Mouse (Mus musculus) forebrain, embryonic 15.5 days (tissue): ENCODE data around the gene Gm3752. TPM values are rescaled to one million over a fixed set of nuclear protein-coding genes. Genes with fewer than 3 reads are reported as not detected.
"Not testable (repeated sequence)": the region's sequence is repeated elsewhere in the genome, so short reads cannot be mapped to it uniquely, and the experiment has no call there.

ENCODE experiments used
- ATAC-seq: fragments of 200-750 bp; cut with Nextera tagmentation; replicated peaks from 2 replicates; pipeline ENCODE4 v1.8.0; 2017; ENCODE audit warnings: mild to moderate bottlenecking, moderate TSS enrichment, moderate library complexity
- H3K27ac ChIP-seq: fragments of 300-500 bp; sonication (generic); replicated peaks from 2 replicates; pipeline ENCODE4 v1.5.1; 2015; ENCODE audit warnings: mild to moderate bottlenecking, inconsistent platforms
- H3K27me3 ChIP-seq: fragments of 300-500 bp; sonication (generic); 2 replicates; pipeline ENCODE4 v1.6.1; 2015; ENCODE audit warnings: inconsistent platforms
- H3K36me3 ChIP-seq: fragments of 300-500 bp; sonication (generic); 2 replicates; pipeline ENCODE4 v1.6.1; 2015; ENCODE audit warnings: mild to moderate bottlenecking, inconsistent platforms
- H3K4me1 ChIP-seq: fragments of 300-500 bp; sonication (generic); 2 replicates; pipeline ENCODE4 v1.6.1; 2015; ENCODE audit warnings: inconsistent platforms
- H3K4me2 ChIP-seq: fragments of 300-500 bp; sonication (generic); replicated peaks from 2 replicates; pipeline ENCODE4 v1.6.1; 2015; ENCODE audit warnings: mild to moderate bottlenecking, inconsistent platforms
- H3K4me3 ChIP-seq: fragments of 300-500 bp; sonication (generic); 2 replicates; pipeline ENCODE4 v1.5.1; 2015; ENCODE audit warnings: mild to moderate bottlenecking, inconsistent platforms
- H3K9ac ChIP-seq: fragments of 300-500 bp; sonication (generic); replicated peaks from 2 replicates; pipeline ENCODE4 v1.6.1; 2015; ENCODE audit warnings: mild to moderate bottlenecking, inconsistent platforms
- H3K9me3 ChIP-seq: fragments of 300-500 bp; sonication (generic); 2 replicates; pipeline ENCODE4 v1.6.1; 2016; ENCODE audit warnings: inconsistent platforms
- WGBS: fragments of 180-500 bp; shearing (Covaris S2); methylation state at CpG from one replicate; pipeline ENCODE4 v1.1.7; 2015; ENCODE audit warnings: mixed read lengths; 5-methylcytosine and 5-hydroxymethylcytosine counted together
- polyA plus RNA-seq: library from polyadenylated mRNA; unstranded; fragments of >200 nt; fragmentation: Nextera tagmentation; extraction: Ambion mirVana; gene quantifications from 2 replicates; pipeline ENCODE4 v1.2.1, GENCODE M21; 2015

The Gm3752 gene
- polyA plus RNA-seq = 8.8 and 9.1 TPM in 2 replicates

- ATAC-seq, H3K27ac ChIP-seq, H3K9ac ChIP-seq, H3K4me1 ChIP-seq, H3K4me2 ChIP-seq, H3K9me3 ChIP-seq, H3K27me3 ChIP-seq, H3K36me3 ChIP-seq, H3K4me3 ChIP-seq: not testable (repeated sequence)
- WGBS = 83% methylated on average over 1 of the region's 3 CpGs
Observed at GRCm38 (mm10) chr14:7483662-7484061, at the start of gene Gm3752. TSS of gene Gm3752 (minus strand) at chr14:7483762.

- H3K4me1 ChIP-seq, ATAC-seq, H3K9me3 ChIP-seq, H3K36me3 ChIP-seq, H3K27ac ChIP-seq, H3K27me3 ChIP-seq: not testable (repeated sequence)
- H3K4me2 ChIP-seq = peak overlapping the region; percentile 52
- H3K4me3 ChIP-seq = peak overlapping the region; percentile 41
- H3K9ac ChIP-seq = peak overlapping the region; percentile 45
- WGBS = under 1% methylated on average over 18 of the region's 18 CpGs
Observed at GRCm38 (mm10) chr14:7488731-7489130, 5.2 kb upstream of the Gm3752 start.

GRCm38 (mm10) chr14:7450817-7451216 lies 32.7 kb downstream of the Gm3752 start, which contains the start of gene Gm3755:
TSS of gene Gm3755 (minus strand) at chr14:7450917.
- not testable (repeated sequence) for H3K36me3 ChIP-seq, H3K27ac ChIP-seq, H3K9ac ChIP-seq, H3K4me1 ChIP-seq, H3K9me3 ChIP-seq, H3K4me3 ChIP-seq, ATAC-seq, H3K4me2 ChIP-seq, H3K27me3 ChIP-seq
- no CpG with 5 or more reads among the region's 2 CpGs for WGBS

GRCm38 (mm10) chr14:7422496-7422895 lies 61.1 kb downstream of the Gm3752 start:
- ATAC-seq, H3K36me3 ChIP-seq, H3K9me3 ChIP-seq, H3K4me1 ChIP-seq, H3K9ac ChIP-seq, H3K27ac ChIP-seq, H3K4me2 ChIP-seq, H3K4me3 ChIP-seq, H3K27me3 ChIP-seq: not testable (repeated sequence)
- 79% methylated on average over 2 of the region's 2 CpGs for WGBS

Other genes with a start within 250 kb of the Gm3752 start
- gene Gm3727, start 219.0 kb downstream of the Gm3752 start, polyA plus RNA-seq = not detected in 2 replicates
- 4.6 and 5.0 TPM in 2 replicates for gene Gm3739, start 168.7 kb downstream of the Gm3752 start, polyA plus RNA-seq
- not detected in 2 replicates for gene Gm5797, start 151.4 kb downstream of the Gm3752 start, polyA plus RNA-seq
- gene Gm8374, start 118.6 kb downstream of the Gm3752 start, polyA plus RNA-seq = not detected in 2 replicates
- not detected in 2 replicates for gene Gm3755, start 32.8 kb downstream of the Gm3752 start, polyA plus RNA-seq
- gene Gm3558, start 84.8 kb upstream of the Gm3752 start, polyA plus RNA-seq = 2.7 and 3.2 TPM in 2 replicates
- gene Gm10338, start 111.8 kb upstream of the Gm3752 start, polyA plus RNA-seq = not detected in 2 replicates
- gene Gm10128, start 160.2 kb upstream of the Gm3752 start, polyA plus RNA-seq = not detected in 2 replicates